Mouse (Mus musculus) erythroblast, embryonic 14.5 days (primary cell): Measurements from ENCODE around the gene Mindy4b-ps.

ENCODE experiments used
- GATA1 ChIP-seq: IDR thresholded peaks from 2 replicates; pipeline ENCODE4 v1.6.1; 2012; ENCODE audit warnings: low read length, inconsistent platforms, mixed read lengths
- TAL1 ChIP-seq: IDR thresholded peaks from 3 replicates; pipeline ENCODE4 v1.6.1; 2012; ENCODE audit warnings: low read length, inconsistent platforms, mixed read lengths

DNA sequence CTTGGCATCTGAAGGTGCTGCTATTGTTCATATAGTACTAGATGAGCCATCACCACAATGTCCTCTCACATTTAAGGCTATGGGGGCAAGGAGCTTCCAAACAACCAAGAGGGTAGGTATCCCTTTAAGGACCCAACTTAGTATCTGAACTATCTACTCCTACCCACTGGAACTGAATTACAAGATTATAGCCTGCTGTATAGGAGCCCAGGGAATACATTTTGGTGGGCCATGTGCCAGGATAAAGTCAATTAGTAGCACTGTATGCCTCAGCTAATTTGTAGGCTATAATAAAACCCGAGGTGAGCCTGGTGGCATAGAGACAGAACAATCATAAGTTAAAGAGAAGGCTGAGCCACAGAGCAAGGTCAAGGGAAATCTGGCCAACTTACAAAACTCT is 65.7 kb downstream of the Mindy4b-ps start:
- TF ChIP-seq GATA1 (no peak), TAL1 (no peak)
